Mouse (Mus musculus): ENCODE measurements around the gene Zfp775. TPM values are rescaled to one million over a fixed set of nuclear protein-coding genes. Genes with fewer than 3 reads are reported as not detected.
"Not testable (repeated sequence)": the region's sequence is repeated elsewhere in the genome, so short reads cannot be mapped to it uniquely, and the experiment has no call there.

Gene Zfp775
- total RNA-seq, 2 experiments from 2014 or later, result 1.9 to 3.0 TPM

DNA sequence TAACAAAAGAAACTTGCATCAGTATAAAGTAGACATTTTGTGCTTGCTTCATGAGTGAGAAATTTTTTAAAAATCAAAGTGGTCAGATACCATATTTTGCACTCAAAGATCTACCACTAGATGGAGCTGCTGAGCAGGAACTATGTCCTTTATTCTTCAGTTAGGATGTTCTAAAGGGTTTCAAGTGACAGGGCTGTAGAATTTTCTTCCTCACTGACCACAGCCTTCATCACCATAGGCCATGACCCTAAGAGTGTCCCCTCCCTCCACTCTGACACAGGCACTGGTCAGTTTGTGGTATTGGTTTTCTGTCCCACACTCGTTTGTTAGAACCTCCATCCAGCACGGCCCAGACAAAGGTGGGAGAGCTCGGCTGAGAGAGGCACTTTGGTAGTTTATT is 19.8 kb upstream of the Zfp775 start:
- ATAC-seq (replicated peaks; ENCODE audit: low FRiP score, low TSS enrichment, poor library complexity, severe bottlenecking), result peak; percentile 73

DNA sequence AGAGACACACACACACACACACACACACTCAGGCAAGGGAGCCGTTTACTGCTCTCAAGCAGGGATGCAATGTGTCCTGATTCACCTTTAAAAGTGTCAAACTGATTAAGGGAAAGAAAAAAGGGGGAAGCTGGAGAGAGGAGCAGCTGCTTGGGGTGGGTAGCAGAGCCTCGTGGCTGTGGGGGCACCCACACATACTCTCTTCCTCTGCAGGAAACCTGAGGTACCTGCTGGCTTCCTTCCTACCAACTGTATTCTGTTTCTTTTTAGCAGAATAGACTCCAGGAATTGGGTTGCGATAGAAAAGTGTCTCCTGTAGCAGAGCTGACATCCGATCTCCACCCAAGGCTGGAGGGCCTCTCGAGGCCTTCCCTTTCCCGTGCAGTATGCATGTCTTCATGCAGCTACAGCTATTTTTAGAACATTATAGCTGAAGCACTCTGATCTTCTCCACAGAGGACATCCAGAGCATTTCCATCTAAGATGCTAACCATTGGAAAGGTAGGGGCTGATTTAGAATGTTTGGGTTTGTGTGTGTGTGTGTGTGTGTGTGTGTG is 12.6 kb upstream of the Zfp775 start, which contains the start of gene Gm45021:
Gm45021 (plus strand) TSS at position 417 of the 557 bp plus-strand sequence.
- ATAC-seq (replicated peaks; ENCODE audit: low FRiP score, low TSS enrichment, poor library complexity, severe bottlenecking), result no peak

GRCm38 (mm10) chr6:48591221-48591845 is 10.5 kb upstream of the Zfp775 start:
- no peak for ATAC-seq (replicated peaks; ENCODE audit: low FRiP score, low TSS enrichment, poor library complexity, severe bottlenecking)

GRCm38 (mm10) chr6:48591871-48592270 is 10.0 kb upstream of the Zfp775 start:
- no peak for ATAC-seq (replicated peaks; ENCODE audit: low FRiP score, low TSS enrichment, poor library complexity, severe bottlenecking)

DNA sequence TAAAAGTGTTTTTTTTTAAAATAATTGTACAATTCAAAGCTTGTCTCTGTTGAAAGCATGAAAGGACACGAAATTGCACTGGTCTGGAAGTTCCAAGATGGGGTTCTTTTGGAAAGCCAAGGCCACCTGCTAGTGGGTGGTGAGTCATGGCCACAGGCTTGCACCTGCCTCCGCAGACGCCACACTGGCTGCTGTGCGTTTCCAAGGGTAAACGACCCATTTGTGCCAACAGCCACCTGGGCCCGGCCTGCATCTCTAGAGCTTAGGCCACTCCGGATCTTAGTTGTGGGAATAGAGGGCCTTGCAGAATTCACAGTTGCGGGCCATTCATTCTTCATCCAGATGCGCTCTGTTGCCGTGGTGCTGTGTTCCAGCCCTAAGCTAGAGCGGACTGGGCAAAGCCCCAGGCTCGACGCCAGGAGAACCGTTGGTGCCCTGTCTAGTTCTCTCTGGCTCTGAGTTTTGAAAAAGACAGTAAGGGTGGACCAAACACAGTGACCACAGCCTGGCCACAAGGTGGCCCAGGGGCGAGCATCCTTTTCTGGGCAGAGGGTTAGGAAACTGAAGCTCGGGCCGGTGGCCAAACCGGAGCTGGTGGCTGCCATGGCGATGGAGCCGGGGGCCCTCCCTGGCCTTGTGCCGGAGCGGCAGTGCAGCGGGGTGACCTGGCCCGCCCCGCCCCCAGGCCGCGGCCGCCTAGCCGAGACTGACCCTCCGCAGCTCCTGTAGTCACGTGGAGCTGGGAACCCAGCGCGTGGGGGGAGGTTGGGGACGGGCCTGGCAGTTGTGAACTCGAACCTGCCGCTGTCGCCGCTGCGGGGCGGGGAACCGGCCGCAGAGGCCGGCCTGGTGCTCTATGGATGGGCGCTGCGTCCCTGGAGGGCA is 8.5 kb upstream of the Zfp775 start, which contains the start of the genes Repin1 and Gm44965:
Repin1 (plus strand) TSS at position 726 of the 885 bp plus-strand sequence.
Gm44965 (plus strand) TSS at position 784 of the 885 bp plus-strand sequence.
- ATAC-seq (replicated peaks; ENCODE audit: low FRiP score, low TSS enrichment, poor library complexity, severe bottlenecking), result peak; percentile 82

DNA sequence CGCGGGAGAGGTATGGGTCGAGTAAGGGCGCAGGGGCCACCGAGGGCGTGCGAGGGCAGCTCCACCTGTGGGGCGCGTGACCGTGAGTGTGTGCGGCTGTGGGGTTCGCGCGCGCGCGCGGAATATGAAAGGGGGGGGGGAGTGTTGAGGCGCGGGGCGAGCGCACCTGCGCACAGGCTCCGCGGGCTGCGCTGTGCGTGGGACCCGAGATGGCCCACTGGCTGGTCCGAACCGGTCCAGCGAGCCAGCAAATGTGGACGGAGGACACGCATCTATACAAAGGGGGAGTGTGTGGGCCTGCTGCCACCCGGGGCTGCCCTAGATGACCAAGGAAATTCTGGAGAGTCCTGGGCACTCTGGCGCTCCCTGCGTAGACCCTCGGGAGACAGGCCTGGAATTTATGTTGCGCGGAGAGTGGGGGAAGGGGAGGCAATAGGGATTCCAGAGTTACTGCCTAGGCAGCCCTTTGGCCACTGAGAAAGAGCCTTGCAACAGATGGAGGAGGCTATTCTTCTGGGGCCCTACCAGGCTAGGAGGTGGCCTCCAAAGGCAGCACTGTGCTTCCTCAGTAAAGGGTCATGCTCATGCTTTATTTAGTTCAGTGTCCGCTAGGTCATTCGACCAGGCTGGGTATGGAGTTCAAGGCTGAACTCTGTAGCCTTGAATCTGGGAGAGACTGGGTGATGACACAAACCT is 7.7 kb upstream of the Zfp775 start:
- ATAC-seq (replicated peaks; ENCODE audit: low FRiP score, low TSS enrichment, poor library complexity, severe bottlenecking), result peak; percentile 18

DNA sequence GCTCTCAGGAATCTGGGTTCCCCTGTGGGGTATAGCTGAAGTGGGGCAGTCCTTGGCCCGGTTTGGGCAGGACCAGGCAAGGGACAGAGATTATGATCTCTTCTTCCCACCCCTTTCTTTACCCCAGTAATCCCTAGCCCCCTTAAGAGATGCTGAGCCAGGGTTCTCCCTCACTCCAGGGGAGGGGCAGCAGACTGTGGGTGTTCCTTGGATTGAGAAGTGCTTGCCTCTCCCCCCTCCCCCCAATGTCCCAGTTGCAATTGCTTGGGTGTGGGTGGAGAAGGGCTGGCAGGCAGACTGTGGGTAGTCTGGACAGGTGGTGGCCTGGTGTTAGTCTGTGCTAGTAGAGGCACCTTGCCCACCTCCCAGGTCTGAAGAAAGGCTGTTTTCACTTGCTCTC is 6.6 kb upstream of the Zfp775 start:
- ATAC-seq (replicated peaks; ENCODE audit: low FRiP score, low TSS enrichment, poor library complexity, severe bottlenecking), result no peak

DNA sequence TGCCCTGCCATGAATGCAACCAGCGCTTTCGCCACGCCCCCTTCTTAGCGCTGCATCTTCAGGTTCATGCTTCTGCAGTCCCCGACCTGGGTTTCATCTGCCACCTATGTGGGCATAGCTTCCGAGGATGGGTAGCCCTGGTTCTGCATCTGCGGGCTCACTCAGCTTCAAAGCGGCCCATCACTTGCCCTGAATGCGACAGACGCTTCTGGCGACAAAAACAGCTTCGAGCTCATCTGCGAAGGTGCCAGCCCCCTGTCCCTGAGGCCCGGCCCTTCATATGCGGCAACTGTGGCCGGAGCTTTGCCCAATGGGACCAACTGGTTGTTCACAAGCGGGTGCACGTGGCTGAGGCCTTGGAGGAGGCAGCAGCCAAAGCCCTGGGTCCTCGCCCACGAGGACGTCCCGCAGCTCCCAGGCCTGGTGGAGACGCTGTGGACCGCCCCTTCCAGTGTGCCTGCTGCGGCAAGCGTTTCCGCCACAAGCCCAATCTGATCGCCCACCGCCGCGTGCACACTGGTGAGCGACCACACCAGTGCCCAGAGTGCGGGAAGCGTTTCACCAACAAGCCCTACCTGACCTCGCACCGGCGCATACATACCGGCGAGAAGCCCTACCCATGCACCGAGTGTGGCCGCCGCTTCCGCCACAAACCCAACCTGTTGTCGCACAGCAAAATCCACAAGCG is 5.2 kb upstream of the Zfp775 start:
- no peak for ATAC-seq (replicated peaks; ENCODE audit: low FRiP score, low TSS enrichment, poor library complexity, severe bottlenecking)

DNA sequence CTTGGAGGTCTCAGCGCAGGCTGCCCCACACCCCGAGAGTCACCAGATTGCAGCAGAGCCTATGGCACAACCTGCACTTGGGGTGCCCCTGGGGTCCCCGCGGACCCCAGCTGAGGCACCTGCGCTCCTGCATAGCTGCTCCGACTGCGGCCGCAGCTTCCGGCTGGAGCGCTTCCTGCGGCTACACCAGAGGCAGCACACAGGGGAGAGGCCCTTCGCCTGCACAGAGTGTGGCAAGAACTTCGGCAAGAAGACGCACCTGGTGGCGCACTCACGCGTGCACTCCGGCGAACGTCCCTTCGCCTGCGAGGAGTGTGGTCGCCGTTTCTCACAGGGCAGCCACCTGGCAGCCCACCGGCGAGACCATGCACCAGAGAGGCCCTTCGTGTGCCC is 4.6 kb upstream of the Zfp775 start:
- ATAC-seq (replicated peaks; ENCODE audit: low FRiP score, low TSS enrichment, poor library complexity, severe bottlenecking), result no peak

DNA sequence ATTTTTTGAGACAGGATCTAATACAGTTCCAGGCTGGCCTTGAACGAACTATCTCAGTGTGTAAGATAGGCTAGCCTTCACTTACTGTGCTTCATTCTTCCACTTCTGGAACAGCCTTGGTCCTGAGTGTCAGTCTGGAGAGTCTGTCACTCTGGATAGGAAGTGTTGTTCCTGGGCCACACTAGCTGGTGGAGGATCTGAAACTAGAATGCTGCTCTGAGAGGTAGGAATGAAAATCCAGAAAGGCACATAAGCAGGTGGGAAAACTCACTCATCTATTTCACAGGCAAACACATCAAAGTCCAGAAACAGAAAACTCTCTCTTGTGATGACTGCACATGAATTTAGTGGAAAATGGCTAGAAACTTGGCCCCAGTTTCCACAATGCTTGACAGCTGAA is 1.3 kb upstream of the Zfp775 start:
- ATAC-seq (replicated peaks; ENCODE audit: low FRiP score, low TSS enrichment, poor library complexity, severe bottlenecking), result no peak

DNA sequence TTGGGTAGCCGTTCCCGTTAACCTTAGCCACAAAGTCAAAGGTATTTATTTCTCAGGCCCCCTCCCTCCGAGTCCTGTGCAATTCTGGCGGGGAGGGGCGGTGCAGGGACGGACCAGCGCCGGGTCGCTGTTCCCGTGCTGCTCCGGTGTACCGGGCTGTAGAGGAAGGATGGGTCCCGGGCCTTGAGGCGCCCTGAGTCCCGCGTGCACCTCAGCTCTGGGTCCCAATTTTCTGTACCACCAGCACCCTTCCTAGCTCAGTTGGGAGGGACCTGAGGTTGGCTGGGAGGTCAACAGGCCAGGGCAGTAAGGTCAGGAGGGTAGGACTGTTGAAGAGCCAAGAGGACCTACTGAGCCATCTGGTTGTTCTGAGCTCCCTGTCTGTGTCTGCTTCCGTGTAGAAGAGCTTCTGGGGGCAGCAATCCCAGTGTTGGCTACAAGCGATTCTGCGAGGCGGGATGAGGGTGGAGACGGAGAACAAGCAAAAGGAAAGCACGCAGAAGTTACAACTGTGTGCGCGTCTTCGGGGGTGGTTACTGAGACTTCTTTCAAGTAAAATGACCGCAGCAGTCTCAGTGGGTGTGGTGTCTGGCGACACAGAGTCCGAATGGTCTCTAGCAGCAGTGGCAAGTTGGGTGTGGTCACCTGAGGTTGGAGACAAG is 348 bp downstream of the Zfp775 start:
- ATAC-seq (replicated peaks; ENCODE audit: low FRiP score, low TSS enrichment, poor library complexity, severe bottlenecking), result peak; percentile 39

GRCm38 (mm10) chr6:48608124-48608523 is 6.3 kb downstream of the Zfp775 start:
- no peak for ATAC-seq (replicated peaks; ENCODE audit: low FRiP score, low TSS enrichment, poor library complexity, severe bottlenecking)

DNA sequence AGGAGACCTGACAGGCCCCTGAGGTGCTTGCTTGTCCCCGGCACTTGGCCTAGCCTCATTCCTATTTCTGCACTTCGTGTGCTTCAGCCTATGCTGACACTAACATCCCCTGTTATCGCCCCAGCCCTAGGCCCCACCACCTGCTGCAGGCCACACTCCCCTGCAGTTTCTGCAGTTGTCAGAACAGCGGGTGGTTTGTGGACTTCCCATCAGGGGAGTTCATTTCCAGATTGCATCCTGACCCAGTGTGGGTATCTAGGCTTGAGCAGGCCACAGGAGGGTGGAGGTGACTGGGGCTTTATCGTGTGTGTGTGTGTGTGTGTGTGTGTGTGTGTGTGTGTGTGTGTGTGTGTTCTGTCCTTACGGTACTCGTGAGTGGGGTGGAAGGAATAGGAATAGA is 7.6 kb downstream of the Zfp775 start:
- ATAC-seq (replicated peaks; ENCODE audit: low FRiP score, low TSS enrichment, poor library complexity, severe bottlenecking), result peak; percentile 75

DNA sequence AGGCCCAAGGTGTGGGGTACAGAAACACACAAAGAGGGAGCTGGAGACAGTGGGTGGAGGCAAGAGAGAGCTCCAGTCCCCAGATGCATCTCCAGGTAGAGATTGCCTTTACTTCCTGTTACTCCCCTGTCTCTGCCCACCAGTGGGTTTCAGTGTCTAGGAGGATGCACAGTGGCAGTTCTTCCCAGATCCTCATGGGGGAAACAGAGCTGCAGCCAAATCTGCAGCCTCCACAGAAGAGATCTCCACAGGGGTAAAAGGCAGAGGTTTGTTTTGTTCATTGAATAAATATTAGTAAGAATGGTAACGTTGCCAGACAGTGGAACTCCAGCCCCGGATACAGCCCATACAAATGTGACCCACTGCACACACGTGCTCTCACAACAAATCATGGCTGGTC is 8.8 kb downstream of the Zfp775 start:
- no peak for ATAC-seq (replicated peaks; ENCODE audit: low FRiP score, low TSS enrichment, poor library complexity, severe bottlenecking)

GRCm38 (mm10) chr6:48613464-48613863 is 11.6 kb downstream of the Zfp775 start:
- no peak for ATAC-seq (replicated peaks; ENCODE audit: low FRiP score, low TSS enrichment, poor library complexity, severe bottlenecking)

GRCm38 (mm10) chr6:48614756-48615155 is 12.9 kb downstream of the Zfp775 start:
- no peak for ATAC-seq (replicated peaks; ENCODE audit: low FRiP score, low TSS enrichment, poor library complexity, severe bottlenecking)

DNA sequence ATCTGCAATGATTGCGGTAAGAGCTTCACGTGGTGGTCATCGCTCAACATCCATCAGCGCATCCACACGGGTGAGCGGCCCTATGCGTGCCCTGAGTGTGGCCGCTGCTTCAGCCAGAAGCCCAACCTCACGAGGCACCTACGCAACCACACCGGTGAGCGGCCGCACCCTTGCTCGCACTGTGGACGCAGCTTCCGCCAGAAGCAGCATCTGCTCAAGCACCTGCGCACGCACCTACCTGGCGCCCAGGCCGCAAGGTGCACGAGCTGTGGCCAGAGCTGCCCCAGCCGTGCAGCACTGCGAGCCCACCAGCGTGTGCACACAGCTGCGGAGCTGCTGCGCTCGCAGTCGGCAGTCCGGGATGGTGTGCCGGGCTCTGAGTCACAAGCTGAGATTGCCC is 18.2 kb downstream of the Zfp775 start:
- ATAC-seq (replicated peaks; ENCODE audit: low FRiP score, low TSS enrichment, poor library complexity, severe bottlenecking), result no peak

- not testable (repeated sequence) for ATAC-seq (replicated peaks; ENCODE audit: low FRiP score, low TSS enrichment, poor library complexity, severe bottlenecking)
Observed at GRCm38 (mm10) chr6:48622186-48622843, 20.5 kb downstream of the Zfp775 start.
